Mouse (Mus musculus): Measurements from ENCODE around the gene Rasl11b. TPM values are rescaled to one million over a fixed set of nuclear protein-coding genes. Genes with fewer than 3 reads are reported as not detected.

Gene Rasl11b
- total RNA-seq, 2 experiments from 2014 or later = 74.5 to 75.6 TPM

GRCm38 (mm10) chr5:74180216-74180615, 14.9 kb upstream of the Rasl11b start:
- intact Hi-C loops (cut with DNase I) = no loop called here

GRCm38 (mm10) chr5:74183118-74183517, 12.0 kb upstream of the Rasl11b start:
- intact Hi-C loops (cut with DNase I) = no loop called here
- no peak for DNase-seq (ENCODE audit: extremely low spot score in 1 of 2, low spot score in 2 of 2)

More at GRCm38 (mm10) chr5:74180216-74180615, 14.9 kb upstream of the Rasl11b start:
- no peak for DNase-seq (ENCODE audit: extremely low spot score in 1 of 2, low spot score in 2 of 2)

GRCm38 (mm10) chr5:74184607-74185006, 10.5 kb upstream of the Rasl11b start:
- intact Hi-C loops (cut with DNase I) = no loop called here
- DNase-seq (ENCODE audit: extremely low spot score in 1 of 2, low spot score in 2 of 2) = no peak

- DNase-seq (ENCODE audit: extremely low spot score in 1 of 2, low spot score in 2 of 2) = no peak
- intact Hi-C loops (cut with DNase I) = no loop called here
Measured at GRCm38 (mm10) chr5:74188076-74188475, 7.0 kb upstream of the Rasl11b start.

GRCm38 (mm10) chr5:74188886-74189285, 6.2 kb upstream of the Rasl11b start:
- intact Hi-C loops (cut with DNase I) = no loop called here
- DNase-seq (ENCODE audit: extremely low spot score in 1 of 2, low spot score in 2 of 2) = no peak

- DNase-seq (ENCODE audit: extremely low spot score in 1 of 2, low spot score in 2 of 2) = no peak
- intact Hi-C loops (cut with DNase I) = loop anchor here (5.0 kb wide), 1 partner anchor 97 kb away; no protein-coding TSS in a partner anchor
Measured at GRCm38 (mm10) chr5:74189484-74190160, 5.5 kb upstream of the Rasl11b start.

- DNase-seq (ENCODE audit: extremely low spot score in 1 of 2, low spot score in 2 of 2) = no peak
- intact Hi-C loops (cut with DNase I) = loop anchor here (5.0 kb wide), 1 partner anchor 98 kb away; no protein-coding TSS in a partner anchor
Measured at GRCm38 (mm10) chr5:74190161-74190491, 5.0 kb upstream of the Rasl11b start.

GRCm38 (mm10) chr5:74190911-74191310, 4.2 kb upstream of the Rasl11b start:
- intact Hi-C loops (cut with DNase I) = loop anchor here (5.0 kb wide), 1 partner anchor 99 kb away; no protein-coding TSS in a partner anchor

GRCm38 (mm10) chr5:74193008-74193407, 2.1 kb upstream of the Rasl11b start:
- intact Hi-C loops (cut with DNase I) = loop anchor here (5.0 kb wide), 1 partner anchor 101 kb away; no protein-coding TSS in a partner anchor
- no peak for DNase-seq (ENCODE audit: extremely low spot score in 1 of 2, low spot score in 2 of 2)

More at GRCm38 (mm10) chr5:74190911-74191310, 4.2 kb upstream of the Rasl11b start:
- DNase-seq (ENCODE audit: extremely low spot score in 1 of 2, low spot score in 2 of 2) = no peak

GRCm38 (mm10) chr5:74193626-74194025, 1.5 kb upstream of the Rasl11b start:
- intact Hi-C loops (cut with DNase I) = loop anchor here (5.0 kb wide), 1 partner anchor 101 kb away; no protein-coding TSS in a partner anchor
- DNase-seq (ENCODE audit: extremely low spot score in 1 of 2, low spot score in 2 of 2) = no peak

GRCm38 (mm10) chr5:74194027-74194840, 852 bp upstream of the Rasl11b start:
- DNase-seq (ENCODE audit: extremely low spot score in 1 of 2, low spot score in 2 of 2) = no peak
- intact Hi-C loops (cut with DNase I) = loop anchor here (5.0 kb wide), 1 partner anchor 102 kb away; no protein-coding TSS in a partner anchor

GRCm38 (mm10) chr5:74195614-74196306, 674 bp downstream of the Rasl11b start:
- intact Hi-C loops (cut with DNase I) = loop anchor here (5.0 kb wide), 2 partner anchors 57 to 82 kb away; no protein-coding TSS in a partner anchor
- no peak for DNase-seq (ENCODE audit: extremely low spot score in 1 of 2, low spot score in 2 of 2)

- intact Hi-C loops (cut with DNase I) = loop anchor here (5.0 kb wide), 2 partner anchors 56 to 81 kb away; no protein-coding TSS in a partner anchor
Measured at GRCm38 (mm10) chr5:74196307-74196618, 1.2 kb downstream of the Rasl11b start.

GRCm38 (mm10) chr5:74197541-74198330, 2.6 kb downstream of the Rasl11b start:
- intact Hi-C loops (cut with DNase I) = loop anchor here (5.0 kb wide), 2 partner anchors 55 to 80 kb away; no protein-coding TSS in a partner anchor
- DNase-seq (ENCODE audit: extremely low spot score in 1 of 2, low spot score in 2 of 2) = no peak

More at GRCm38 (mm10) chr5:74196307-74196618, 1.2 kb downstream of the Rasl11b start:
- no peak for DNase-seq (ENCODE audit: extremely low spot score in 1 of 2, low spot score in 2 of 2)

- intact Hi-C loops (cut with DNase I) = loop anchor here (5.0 kb wide), 2 partner anchors 54 to 79 kb away; no protein-coding TSS in a partner anchor
- DNase-seq (ENCODE audit: extremely low spot score in 1 of 2, low spot score in 2 of 2) = no peak
Measured at GRCm38 (mm10) chr5:74198446-74198845, 3.4 kb downstream of the Rasl11b start.

- intact Hi-C loops (cut with DNase I) = loop anchor here (5.0 kb wide), 2 partner anchors 53 to 78 kb away; no protein-coding TSS in a partner anchor
- no peak for DNase-seq (ENCODE audit: extremely low spot score in 1 of 2, low spot score in 2 of 2)
Measured at GRCm38 (mm10) chr5:74199793-74200192, 4.7 kb downstream of the Rasl11b start.

GRCm38 (mm10) chr5:74200481-74200880, 5.4 kb downstream of the Rasl11b start:
- no peak for DNase-seq (ENCODE audit: extremely low spot score in 1 of 2, low spot score in 2 of 2)
- intact Hi-C loops (cut with DNase I) = no loop called here
